Mouse (Mus musculus) layer of hippocampus, adult 6 months (tissue): ENCODE results near the gene Hcn2. TPM values are rescaled to one million over a fixed set of nuclear protein-coding genes. Genes with fewer than 3 reads are reported as not detected.

Experiments
- long read RNA-seq, 2 experiments: library from polyadenylated mRNA; unstranded; transcript quantifications; one replicate each; pipeline ENCODE4 v2.0.0; 2019 to 2020
- polyA plus RNA-seq: library from polyadenylated mRNA; unstranded; fragments of <200 nt; fragmentation: Nextera tagmentation; gene quantifications from 2 replicates; pipeline ENCODE4 v1.2.3, GENCODE M21; 2021

The Hcn2 gene
- polyA plus RNA-seq: 3.3 and 4.4 TPM in 2 replicates
- long read RNA-seq, experiment 1, partial matches to known transcripts: 1 of 1 reads
- long read RNA-seq, experiment 1, other reads (novel, unspliced or antisense): 0 of 1 reads
- long read RNA-seq, experiment 2, partial matches to known transcripts: 9 of 13 reads
- long read RNA-seq, experiment 2, other reads (novel, unspliced or antisense): 3 of 13 reads

DNA sequence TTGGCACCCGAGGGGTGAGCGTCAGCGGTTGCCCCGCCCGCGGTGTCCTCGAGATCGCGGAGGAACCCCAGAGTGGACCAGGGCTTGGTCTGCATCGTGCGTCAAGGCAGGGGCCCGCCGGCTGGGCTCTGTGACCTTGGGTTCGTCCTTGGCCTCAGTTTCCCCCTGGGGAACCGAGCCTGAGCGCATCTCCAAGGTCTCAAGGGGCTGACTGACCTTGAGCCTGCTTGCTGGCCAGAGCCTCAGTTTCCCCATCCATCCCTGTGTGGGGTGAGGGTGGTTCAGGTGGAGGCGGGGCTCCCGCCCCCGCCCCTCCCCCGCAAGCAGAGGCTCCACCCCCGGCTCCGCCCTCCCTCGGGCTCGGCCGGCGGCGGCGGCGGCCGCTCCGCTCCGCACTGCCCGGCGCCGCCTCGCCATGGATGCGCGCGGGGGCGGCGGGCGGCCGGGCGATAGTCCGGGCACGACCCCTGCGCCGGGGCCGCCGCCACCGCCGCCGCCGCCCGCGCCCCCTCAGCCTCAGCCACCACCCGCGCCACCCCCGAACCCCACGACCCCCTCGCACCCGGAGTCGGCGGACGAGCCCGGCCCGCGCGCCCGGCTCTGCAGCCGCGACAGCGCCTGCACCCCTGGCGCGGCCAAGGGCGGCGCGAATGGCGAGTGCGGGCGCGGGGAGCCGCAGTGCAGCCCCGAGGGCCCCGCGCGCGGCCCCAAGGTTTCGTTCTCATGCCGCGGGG lies at the start of gene Hcn2:
Gene Hcn2 (plus strand): TSS at position 381 of the 734 bp plus-strand sequence.

DNA sequence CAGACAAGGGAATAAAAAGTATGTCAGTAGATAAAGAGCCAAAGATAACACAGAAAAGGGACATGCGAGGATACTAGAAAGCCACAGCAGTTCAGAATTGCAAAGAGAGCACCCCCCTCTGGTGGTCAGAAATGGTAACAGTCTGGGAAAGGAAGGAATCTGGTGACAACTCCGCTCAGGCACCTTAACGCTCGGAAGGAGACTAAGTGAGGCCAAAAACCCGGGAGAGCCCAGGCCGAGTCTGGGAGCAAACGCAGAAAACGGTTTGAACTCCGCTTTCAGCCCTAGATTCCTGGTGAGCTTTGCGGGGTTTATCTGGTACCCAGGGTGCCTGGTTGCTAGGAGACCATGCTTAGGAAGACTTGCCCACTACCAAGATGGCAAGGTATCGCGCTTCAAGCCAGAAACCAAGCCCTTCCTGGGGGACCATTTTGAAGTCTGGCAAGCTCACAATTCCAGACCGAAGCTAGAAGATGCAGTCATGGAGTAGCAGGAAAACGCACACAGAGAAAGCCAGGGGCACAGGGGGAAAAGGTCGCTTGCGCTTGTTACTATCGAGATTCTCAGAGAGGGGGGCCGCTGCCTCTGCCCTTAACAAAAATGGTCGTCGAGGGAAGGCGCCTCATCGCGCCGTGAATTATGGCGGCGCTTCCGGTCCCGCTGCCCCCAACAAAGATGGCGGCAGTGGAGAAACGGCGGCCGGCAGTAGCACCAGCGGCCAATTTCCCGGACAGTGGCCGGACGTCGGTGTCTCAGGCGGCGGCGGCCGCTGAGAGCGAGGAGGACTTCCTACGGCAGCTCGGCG lies 47.5 kb upstream of the Hcn2 start, which contains the start of gene Tpgs1:
Gene Tpgs1 (plus strand): TSS at position 599 of the 805 bp plus-strand sequence.

DNA sequence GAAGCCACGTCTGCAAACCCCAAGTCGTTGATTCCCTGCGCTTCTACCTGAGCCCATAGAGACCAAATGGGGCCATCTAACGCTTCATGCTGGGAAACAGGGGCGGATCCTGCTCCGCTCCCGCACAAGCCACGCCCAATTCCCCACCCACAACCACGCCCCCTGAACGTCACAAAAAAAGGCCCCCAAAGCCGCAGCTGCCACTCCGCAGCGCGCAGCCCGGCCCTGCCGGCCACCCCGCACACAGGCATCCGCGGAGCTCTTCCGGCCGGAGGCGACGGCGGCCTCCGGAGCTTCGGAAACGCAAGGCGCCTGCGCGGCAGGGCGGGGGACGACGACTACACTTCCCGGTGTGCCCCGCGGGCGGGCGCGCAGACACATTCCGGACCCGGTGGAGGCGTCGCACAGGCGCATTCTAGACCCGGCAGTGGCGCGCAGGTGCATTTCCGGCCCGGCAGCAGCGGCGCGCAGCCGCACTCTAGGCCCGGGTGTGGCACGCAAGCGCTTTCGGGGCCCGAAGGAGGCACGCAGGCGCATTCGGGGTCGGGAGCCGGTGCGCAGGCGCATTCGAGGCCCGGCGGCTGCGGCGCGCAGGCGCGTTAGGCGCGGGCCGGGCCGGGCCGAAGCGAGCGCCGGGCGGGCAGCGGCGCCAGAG lies 34.7 kb upstream of the Hcn2 start, which contains the start of gene Cdc34:
Gene Cdc34 (plus strand): TSS at position 605 of the 655 bp plus-strand sequence.

DNA sequence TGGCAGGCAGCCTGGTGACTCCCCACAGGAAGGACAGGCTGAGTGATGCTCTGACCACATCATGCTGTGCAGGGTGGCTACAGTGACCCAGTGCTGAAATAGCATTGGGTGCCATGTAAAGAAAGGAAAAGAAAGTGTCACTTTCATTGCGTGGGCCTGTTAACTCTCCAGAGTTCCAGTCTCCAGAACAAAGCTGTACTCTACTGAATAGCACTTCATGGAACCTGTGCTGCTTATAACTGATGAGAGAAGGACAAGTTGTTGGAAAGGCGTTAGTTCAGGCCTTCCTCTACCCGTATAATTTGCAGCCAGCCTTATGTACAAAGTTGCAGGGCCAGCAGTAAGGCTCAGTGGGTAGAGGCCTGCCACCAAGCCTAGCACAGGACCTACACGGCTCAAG lies 27.7 kb upstream of the Hcn2 start, which contains the start of gene Gzmm:
Gene Gzmm (plus strand): TSS at position 301 of the 400 bp plus-strand sequence.

DNA sequence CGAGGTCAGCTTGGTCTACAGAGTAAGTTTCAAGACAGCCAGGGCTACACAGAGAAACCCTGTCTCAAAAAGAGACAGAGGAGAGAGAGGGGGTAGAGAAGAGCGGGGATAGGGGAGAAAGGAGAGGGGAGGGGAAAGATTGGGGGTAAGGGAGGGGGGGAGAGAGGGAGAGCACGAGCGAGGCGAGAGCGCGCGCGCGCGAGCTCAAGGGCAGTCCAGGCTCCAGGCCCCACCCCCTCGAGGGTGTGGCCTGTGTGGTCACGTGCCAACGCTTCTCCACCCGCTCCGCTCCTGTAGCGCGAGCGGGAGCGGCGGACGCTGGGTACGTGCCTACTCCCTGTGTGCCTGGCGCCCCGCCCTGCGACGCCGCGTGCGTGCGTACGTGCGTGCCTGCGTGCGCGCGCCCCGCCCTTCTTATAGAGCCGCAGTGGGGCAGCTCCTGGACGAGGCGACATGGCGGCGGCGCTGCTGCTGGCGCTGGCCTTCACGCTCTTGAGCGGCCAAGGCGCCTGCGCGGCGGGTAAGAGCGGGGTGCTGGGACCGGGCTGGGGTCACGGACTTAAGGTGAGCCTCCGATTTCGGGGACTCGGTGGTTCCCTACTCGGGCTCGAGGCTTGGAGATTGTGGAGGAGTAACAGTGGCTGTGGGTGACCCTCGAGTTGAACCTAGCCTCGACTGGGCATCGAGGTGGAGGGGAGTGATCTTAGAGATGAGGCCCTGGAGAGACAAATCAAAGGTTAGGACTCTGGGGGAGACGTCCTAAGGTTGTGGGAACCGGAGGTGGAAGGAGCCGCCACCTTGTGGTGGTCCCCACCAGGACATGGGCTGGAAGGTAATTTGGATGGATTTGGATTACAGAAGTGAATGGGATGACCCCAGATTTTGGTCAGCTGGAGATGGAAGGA lies 12.1 kb upstream of the Hcn2 start, which contains the start of gene Bsg:
Gene Bsg (plus strand): TSS at position 427 of the 905 bp plus-strand sequence.

GRCm38 (mm10) chr10:79745898-79746773 lies 29.7 kb downstream of the Hcn2 start, which contains the start of gene Polrmt:
TSS of gene Polrmt (minus strand) at chr10:79746581.

DNA sequence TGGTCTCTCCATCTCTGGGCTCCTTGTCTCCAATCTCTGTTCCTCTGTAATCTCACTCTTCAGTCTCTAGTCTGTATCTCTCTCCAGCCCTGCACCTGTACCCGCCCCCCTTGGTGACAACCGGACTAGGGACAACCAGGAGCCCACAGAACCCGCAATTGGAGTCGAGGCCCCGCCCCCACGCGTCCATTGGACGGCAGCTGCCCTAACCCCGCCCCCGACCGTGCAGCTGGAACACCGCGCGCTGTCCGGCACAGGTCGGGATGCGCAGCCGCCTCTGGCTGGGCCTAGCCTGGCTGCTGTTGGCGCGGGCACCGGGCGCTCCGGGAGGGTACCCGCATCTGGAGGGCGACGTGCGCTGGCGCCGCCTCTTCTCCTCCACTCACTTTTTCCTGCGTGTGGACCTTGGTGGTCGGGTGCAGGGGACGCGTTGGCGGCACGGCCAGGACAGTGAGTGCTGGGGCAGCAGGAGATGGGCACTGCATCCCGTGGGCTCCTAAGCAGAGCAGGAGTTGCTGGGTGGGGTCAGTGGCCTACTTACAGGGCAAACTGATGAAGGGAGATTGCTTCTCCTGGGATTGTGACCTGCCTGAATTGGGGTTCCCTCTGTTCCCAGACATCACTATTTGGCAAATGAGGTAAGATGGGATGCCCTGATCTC lies 38.6 kb downstream of the Hcn2 start, which contains the start of gene Fgf22:
Gene Fgf22 (plus strand): TSS at position 221 of the 661 bp plus-strand sequence.

DNA sequence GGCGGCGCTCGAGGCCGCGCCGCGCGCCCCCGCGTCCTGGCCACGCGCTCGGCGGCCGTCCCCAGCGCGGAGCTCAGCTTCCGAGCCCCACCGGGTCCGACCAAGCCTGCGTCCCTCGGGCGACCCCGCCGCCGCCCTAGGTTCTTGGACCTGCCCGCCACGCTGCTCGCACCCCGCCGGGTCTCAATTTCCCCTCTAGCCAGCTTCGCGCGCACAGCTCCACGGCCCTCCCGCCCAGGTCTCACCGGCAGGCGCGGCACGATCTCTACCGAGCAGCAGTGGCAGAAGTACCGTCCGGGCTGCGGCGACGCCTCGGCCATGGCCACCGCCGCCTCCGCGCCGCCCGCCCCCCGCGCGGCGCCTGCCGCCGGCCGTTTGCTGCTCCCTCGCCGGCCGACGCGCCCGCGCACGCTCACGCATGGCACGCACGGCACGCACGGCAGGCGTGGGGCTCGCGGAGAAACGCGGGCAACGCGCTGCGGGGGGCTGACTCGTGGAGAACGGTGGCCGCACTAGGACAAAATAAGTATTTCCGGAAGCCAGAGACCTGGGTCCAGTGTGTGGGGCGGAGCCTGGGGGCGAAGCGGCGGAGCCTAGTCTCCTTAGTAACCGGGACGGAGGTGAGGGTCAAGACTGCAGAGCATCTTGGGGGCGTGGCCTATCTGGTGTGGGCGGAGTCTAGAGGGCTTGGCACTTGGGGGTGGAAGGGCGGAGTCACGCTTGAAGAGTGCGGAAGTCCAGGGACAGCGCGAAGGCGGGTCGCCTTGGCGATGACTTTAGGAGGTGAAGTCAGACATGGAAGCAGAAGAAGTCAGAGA lies 50.3 kb downstream of the Hcn2 start, which contains the start of gene Rnf126:
Gene Rnf126 (minus strand): TSS at position 445 of the 818 bp plus-strand sequence.

GRCm38 (mm10) chr10:79777103-79777531 lies 60.7 kb downstream of the Hcn2 start, which contains the start of gene Fstl3:
TSS of gene Fstl3 (plus strand) at chr10:79777272.

Other genes starting within 250 kb of the Hcn2 start
- gene Vmn2r83, start 247.9 kb upstream of the Hcn2 start, polyA plus RNA-seq: not detected in 2 replicates
- gene Plpp2, start 182.8 kb upstream of the Hcn2 start, polyA plus RNA-seq: 9.8 and 11.2 TPM in 2 replicates
- 21.2 and 25.3 TPM in 2 replicates for gene Mier2, start 161.4 kb upstream of the Hcn2 start, polyA plus RNA-seq
- gene Theg, start 129.3 kb upstream of the Hcn2 start, polyA plus RNA-seq: 0.51 and 1.1 TPM in 2 replicates
- 0.78 and 0.80 TPM in 2 replicates for gene C2cd4c, start 102.6 kb upstream of the Hcn2 start, polyA plus RNA-seq
- gene Shc2, start 78.7 kb upstream of the Hcn2 start, polyA plus RNA-seq: 2.2 and 2.3 TPM in 2 replicates
- gene Odf3l2, start 70.9 kb upstream of the Hcn2 start, polyA plus RNA-seq: 0.15 and 0.30 TPM in 2 replicates
- not detected in 2 replicates for gene Madcam1, start 52.1 kb upstream of the Hcn2 start, polyA plus RNA-seq
- 151 and 171 TPM in 2 replicates for gene Tpgs1, start 47.3 kb upstream of the Hcn2 start, polyA plus RNA-seq
- gene Cdc34, start 34.4 kb upstream of the Hcn2 start, polyA plus RNA-seq: 14.9 TPM in 2 replicates
- gene Gzmm, start 27.6 kb upstream of the Hcn2 start, polyA plus RNA-seq: 0.60 and 4.2 TPM in 2 replicates
- gene Bsg, start 12.1 kb upstream of the Hcn2 start, polyA plus RNA-seq: 1,334 and 1,835 TPM in 2 replicates
- gene Polrmt, start 29.9 kb downstream of the Hcn2 start, polyA plus RNA-seq: 15.8 and 20.0 TPM in 2 replicates
- gene Fgf22, start 38.4 kb downstream of the Hcn2 start, polyA plus RNA-seq: 1.9 and 3.3 TPM in 2 replicates
- gene Rnf126, start 50.3 kb downstream of the Hcn2 start, polyA plus RNA-seq: 7.6 and 10.5 TPM in 2 replicates
- 0.79 and 0.89 TPM in 2 replicates for gene Fstl3, start 60.6 kb downstream of the Hcn2 start, polyA plus RNA-seq
- gene Prss57, start 74.3 kb downstream of the Hcn2 start, polyA plus RNA-seq: 1.3 and 1.7 TPM in 2 replicates
- 67.9 and 93.7 TPM in 2 replicates for gene Palm, start 76.9 kb downstream of the Hcn2 start, polyA plus RNA-seq
- gene Misp, start 104.4 kb downstream of the Hcn2 start, polyA plus RNA-seq: 0.15 and 0.28 TPM in 2 replicates
- 17.4 and 20.4 TPM in 2 replicates for gene Ptbp1, start 137.8 kb downstream of the Hcn2 start, polyA plus RNA-seq
- 4.5 and 6.4 TPM in 2 replicates for gene Prtn3, start 157.8 kb downstream of the Hcn2 start, polyA plus RNA-seq
- gene Plppr3, start 158.0 kb downstream of the Hcn2 start, polyA plus RNA-seq: 35.4 and 44.1 TPM in 2 replicates
- gene Elane, start 169.6 kb downstream of the Hcn2 start, polyA plus RNA-seq: not detected in 2 replicates
- gene Cfd, start 174.2 kb downstream of the Hcn2 start, polyA plus RNA-seq: not detected in 2 replicates
- 44.2 and 50.2 TPM in 2 replicates for gene Med16, start 192.3 kb downstream of the Hcn2 start, polyA plus RNA-seq
- not detected in 2 replicates for gene Gm26602, start 194.2 kb downstream of the Hcn2 start, polyA plus RNA-seq
- 4.1 and 4.4 TPM in 2 replicates for gene Kiss1r, start 200.3 kb downstream of the Hcn2 start, polyA plus RNA-seq
- gene R3hdm4, start 204.6 kb downstream of the Hcn2 start, polyA plus RNA-seq: 232 and 239 TPM in 2 replicates
- 0.87 and 1.7 TPM in 2 replicates for gene Arid3a, start 210.4 kb downstream of the Hcn2 start, polyA plus RNA-seq
- gene Wdr18, start 243.5 kb downstream of the Hcn2 start, polyA plus RNA-seq: 87.4 and 87.9 TPM in 2 replicates